Mouse (Mus musculus): Measurements from ENCODE around the gene Slc30a7.

Slc30a7 gene

GRCm38 (mm10) chr3:115992588-115992987 is 14.6 kb downstream of the Slc30a7 start:
- in situ Hi-C loops (cut with MboI, MseI): no loop called here

GRCm38 (mm10) chr3:115992103-115992502 is 15.1 kb downstream of the Slc30a7 start:
- in situ Hi-C loops (cut with MboI, MseI): no loop called here

- in situ Hi-C loops (cut with MboI, MseI): no loop called here
Observed at GRCm38 (mm10) chr3:115985183-115985892, 21.9 kb downstream of the Slc30a7 start.

- in situ Hi-C loops (cut with MboI, MseI): loop anchor here in 1 of 2 experiments (5.0 kb wide), 1 partner anchor 52 kb away; no protein-coding TSS in a partner anchor
Observed at GRCm38 (mm10) chr3:115984653-115985052, 22.6 kb downstream of the Slc30a7 start.

- in situ Hi-C loops (cut with MboI, MseI): loop anchor here in 1 of 2 experiments (5.0 kb wide), 1 partner anchor 51 kb away; no protein-coding TSS in a partner anchor
Observed at GRCm38 (mm10) chr3:115983217-115983616, 24.0 kb downstream of the Slc30a7 start.

GRCm38 (mm10) chr3:115979000-115979399 is 28.2 kb downstream of the Slc30a7 start:
- in situ Hi-C loops (cut with MboI, MseI): loop anchor here in 1 of 2 experiments (10.0 kb wide), 1 partner anchor 314 kb away; no protein-coding TSS in a partner anchor

- in situ Hi-C loops (cut with MboI, MseI): loop anchor here (5.0 to 10.0 kb wide), 2 partner anchors 310 to 313 kb away; no protein-coding TSS in a partner anchor
Observed at GRCm38 (mm10) chr3:115974995-115975394, 32.2 kb downstream of the Slc30a7 start.

GRCm38 (mm10) chr3:115974228-115974627 is 33.0 kb downstream of the Slc30a7 start:
- in situ Hi-C loops (cut with MboI, MseI): loop anchor here (5.0 to 10.0 kb wide), 2 partner anchors 309 to 312 kb away; no protein-coding TSS in a partner anchor

GRCm38 (mm10) chr3:115971891-115972646 is 35.1 kb downstream of the Slc30a7 start:
- in situ Hi-C loops (cut with MboI, MseI): loop anchor here (5.0 to 10.0 kb wide), 2 partner anchors 307 to 310 kb away; no protein-coding TSS in a partner anchor

- in situ Hi-C loops (cut with MboI, MseI): loop anchor here (5.0 to 10.0 kb wide), 2 partner anchors 306 to 309 kb away; no protein-coding TSS in a partner anchor
Observed at GRCm38 (mm10) chr3:115971045-115971785, 36.0 kb downstream of the Slc30a7 start.

- in situ Hi-C loops (cut with MboI, MseI): no loop called here
Observed at GRCm38 (mm10) chr3:115968745-115969530, 38.3 kb downstream of the Slc30a7 start.

- in situ Hi-C loops (cut with MboI, MseI): no loop called here
Observed at GRCm38 (mm10) chr3:115964071-115964470, 43.1 kb downstream of the Slc30a7 start.

GRCm38 (mm10) chr3:115963597-115963996 is 43.6 kb downstream of the Slc30a7 start:
- in situ Hi-C loops (cut with MboI, MseI): no loop called here

- in situ Hi-C loops (cut with MboI, MseI): no loop called here
Observed at GRCm38 (mm10) chr3:115962028-115962415, 45.2 kb downstream of the Slc30a7 start.

GRCm38 (mm10) chr3:115961311-115962027 is 45.7 kb downstream of the Slc30a7 start:
- in situ Hi-C loops (cut with MboI, MseI): no loop called here

GRCm38 (mm10) chr3:115957223-115957622 is 50.0 kb downstream of the Slc30a7 start:
- in situ Hi-C loops (cut with MboI, MseI): no loop called here

GRCm38 (mm10) chr3:115953088-115953487 is 54.1 kb downstream of the Slc30a7 start:
- in situ Hi-C loops (cut with MboI, MseI): no loop called here

- in situ Hi-C loops (cut with MboI, MseI): no loop called here
Observed at GRCm38 (mm10) chr3:115952356-115952755, 54.9 kb downstream of the Slc30a7 start.

GRCm38 (mm10) chr3:115951221-115951620 is 56.0 kb downstream of the Slc30a7 start:
- in situ Hi-C loops (cut with MboI, MseI): no loop called here
